Mouse (Mus musculus) right cerebral cortex, postnatal 10 days (tissue): ENCODE measurements at regions not wholly inside any gene's neighbourhood (a gene's known extent, or its start where the extent isn't known, plus 50 kb on each side); places are given as distances from the start of the nearest gene placed in this dataset.

Source experiments
- DNase-seq, 2 experiments: peaks; one replicate each; pipeline ENCODE4 v3.0.0; 2021; ENCODE audit warnings: low spot score in 2 of 2

GRCm38 (mm10) chr10:110650851-110651250 is 94.4 kb upstream of the E2f7 start:
- DNase-seq, result no peak

DNA sequence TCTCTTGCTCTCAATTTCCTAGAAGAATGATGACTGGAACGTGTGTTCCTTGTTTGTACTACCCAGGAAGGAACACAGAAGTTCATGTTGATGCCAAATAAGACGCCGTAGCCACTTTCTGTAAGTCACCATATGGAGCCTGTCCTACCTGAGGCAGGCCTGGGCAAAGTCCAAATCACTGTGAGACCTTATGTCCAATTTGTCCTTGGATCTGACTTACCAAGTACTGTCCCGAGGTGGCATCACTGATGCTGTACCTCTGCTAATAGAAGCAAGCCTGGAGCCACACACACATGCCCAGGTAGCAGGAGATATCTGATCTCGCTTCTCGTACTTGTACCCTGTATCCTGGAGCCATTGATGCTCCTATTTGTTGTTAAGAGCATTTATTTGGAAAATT is 91.2 kb upstream of the E2f7 start:
- no peak for DNase-seq

- no peak for DNase-seq
Observed at GRCm38 (mm10) chr10:110658153-110658695, 87.0 kb upstream of the E2f7 start.

- peak in 1 of 2 experiments; percentile 23 for DNase-seq
Observed at GRCm38 (mm10) chr10:110676503-110676902, 68.7 kb upstream of the E2f7 start.
